Mouse (Mus musculus): ENCODE measurements around the gene Anp32a.

DNA sequence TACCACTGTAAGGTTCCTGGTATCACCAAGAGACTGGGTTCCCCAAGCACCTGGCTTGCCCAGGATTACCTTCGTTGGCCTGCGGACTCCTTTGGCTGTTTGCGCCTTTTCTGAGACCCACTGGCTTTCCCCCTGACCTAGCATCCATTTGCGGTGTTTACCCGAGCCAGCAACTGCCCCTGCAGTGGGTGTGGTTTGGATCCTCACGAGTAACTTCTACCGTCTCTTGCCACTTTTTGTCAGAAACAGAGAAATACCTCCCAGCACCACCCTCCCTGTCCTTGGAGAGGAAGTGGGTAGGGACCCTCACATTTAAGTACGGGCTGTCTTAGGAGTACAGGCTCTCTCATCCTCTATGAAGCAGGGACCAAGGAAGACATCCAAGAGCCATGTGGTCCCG lies 29.1 kb downstream of the Anp32a start:
- TF ChIP-seq CTCF (IDR thresholded peaks at IDR 0.05; ENCODE audit: low read depth, low read length) (no peak), POLR2A (IDR thresholded peaks at IDR 0.05; ENCODE audit: extremely low read depth, insufficient read depth, low read length) (no peak)

All from liver, adult 2 months (tissue).